Mouse (Mus musculus) MN1 (cell line): ENCODE measurements around the gene Axin1.
"Not testable (repeated sequence)": the region's sequence is repeated elsewhere in the genome, so short reads cannot be mapped to it uniquely, and the experiment has no call there.

Experiments used
- DNase-seq: peaks from one replicate; pipeline ENCODE4 v3.0.0-alpha.2; 2016; ENCODE audit warnings: low spot score

The Axin1 gene

DNA sequence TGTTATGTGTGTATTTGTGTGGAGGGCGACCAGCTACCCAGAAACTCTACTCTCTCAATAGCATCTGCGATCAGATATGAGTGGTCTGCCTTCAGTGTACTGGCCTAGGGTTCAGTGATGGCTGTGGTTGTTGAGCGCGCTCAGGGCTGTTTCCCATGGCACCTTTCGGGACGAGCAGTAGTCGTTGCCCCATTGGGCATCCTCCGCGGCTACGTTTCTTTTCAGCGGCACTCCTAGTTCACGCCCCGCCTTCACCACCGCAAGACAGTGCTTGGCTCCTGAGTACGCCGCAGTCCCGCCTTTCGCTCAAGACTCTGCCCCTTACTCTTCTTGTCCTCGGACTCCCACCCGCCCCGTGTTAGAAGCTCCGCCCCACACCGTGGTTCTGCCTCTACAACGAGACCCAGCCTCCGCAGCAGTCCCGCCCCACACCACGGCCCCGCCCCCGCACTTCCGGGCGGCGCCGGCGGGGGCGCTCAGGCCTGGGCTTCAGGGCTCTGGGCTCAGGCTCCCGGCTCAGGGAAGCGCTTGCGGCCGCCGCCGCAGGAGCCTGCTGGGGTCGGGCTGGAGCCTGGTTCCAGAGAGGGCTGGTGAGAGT, at the start of gene Axin1:
Axin1 (plus strand) TSS at position 450 of the 598 bp plus-strand sequence.
- DNase-seq, result peak; percentile 98

DNA sequence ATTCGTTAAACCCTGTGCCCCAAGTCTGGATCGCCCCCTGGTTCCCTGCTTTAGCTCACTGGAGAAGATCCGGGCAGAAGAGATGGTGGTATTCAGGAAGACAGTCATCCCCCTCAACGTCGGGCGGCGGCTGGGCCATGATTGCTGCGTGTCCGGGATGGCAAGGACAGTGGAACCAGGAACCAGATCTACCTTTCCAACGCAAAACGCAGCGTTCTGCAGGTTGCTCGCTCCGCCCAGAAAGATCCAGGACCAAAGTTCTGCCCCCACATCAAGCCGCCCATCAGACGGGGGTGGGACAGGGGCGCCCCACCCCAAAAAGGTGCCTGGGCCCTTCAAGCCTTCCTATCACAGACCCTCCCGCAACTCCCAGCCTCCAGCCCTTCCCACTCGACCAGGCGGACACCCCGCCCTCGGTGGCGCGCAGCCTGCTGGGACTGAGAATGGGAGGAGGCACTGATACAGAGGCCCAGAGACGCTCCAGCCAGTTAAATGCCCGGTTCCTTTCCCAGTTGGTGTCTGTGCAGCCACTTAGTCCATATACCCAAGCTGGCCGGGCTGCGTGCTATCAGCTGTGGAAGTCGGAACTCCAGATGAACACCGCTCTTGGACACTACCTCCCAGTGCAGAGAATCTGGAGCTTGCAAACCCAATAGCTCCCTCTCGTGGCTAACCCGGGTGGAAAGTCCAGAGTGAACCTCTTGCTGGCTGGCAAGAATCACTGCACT, 48.4 kb upstream of the Axin1 start, which contains the start of gene Decr2:
Decr2 (minus strand) TSS at position 433 of the 728 bp plus-strand sequence.
- peak; percentile 93 for DNase-seq

DNA sequence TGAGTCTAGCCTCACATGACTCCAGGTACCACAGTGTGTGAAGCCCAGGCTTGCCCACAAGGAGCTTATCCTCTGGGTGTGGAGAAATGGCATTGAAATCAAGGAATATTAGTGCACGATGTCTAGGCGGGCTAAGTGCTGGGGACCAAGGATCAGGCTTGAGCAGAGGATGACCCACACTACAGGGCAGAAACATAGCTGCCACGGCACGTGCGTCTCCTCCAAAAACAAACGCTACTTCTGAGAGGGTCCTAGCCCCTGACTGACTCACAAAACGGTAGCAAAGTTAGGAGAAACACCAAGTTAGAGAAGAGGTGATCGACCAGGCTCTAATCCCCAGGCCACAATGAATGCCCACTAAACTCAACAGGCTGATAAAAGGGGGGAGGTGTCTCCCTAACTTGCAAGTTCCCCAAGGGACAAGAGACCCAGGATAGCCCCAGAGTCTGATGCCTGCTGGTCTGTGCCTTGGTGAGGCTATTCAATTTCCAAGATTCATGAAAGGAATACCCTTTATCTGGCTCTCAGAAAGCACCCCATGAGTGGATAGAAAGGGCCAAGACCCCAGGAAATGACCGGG, 43.9 kb upstream of the Axin1 start:
- DNase-seq, result no peak

DNA sequence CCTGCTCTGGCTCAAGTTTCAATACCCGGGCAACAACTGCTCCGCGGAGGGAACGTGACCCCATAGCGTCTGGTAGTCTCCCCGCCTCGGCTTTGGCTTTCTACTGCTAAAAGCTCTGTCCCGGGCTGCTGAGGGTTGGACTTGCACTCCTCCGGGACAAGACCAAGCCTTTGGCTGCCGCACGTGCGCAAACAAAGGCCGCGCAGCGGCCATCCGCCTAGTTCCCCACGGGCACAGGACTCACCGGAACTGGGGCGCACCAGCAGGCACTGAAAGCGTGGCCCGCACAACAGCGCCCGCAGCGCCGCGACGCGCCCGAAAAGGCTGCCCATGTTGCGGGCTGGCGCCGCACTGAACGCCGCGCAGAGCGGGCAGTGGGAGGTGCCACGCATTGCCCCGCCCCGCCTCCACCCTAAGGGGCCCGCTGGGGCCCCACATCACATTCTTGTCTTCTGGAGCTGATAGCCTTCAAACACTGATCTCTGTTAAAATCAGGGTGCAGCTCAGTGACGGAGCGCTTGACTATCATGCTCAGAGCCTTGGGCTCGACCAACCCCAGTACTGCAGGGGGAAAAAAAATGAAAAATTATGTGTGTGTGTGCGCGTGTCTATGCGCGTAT, 43.3 kb upstream of the Axin1 start, which contains the start of gene Nme4:
Nme4 (minus strand) TSS at position 482 of the 620 bp plus-strand sequence.
- DNase-seq, result peak; percentile 49

DNA sequence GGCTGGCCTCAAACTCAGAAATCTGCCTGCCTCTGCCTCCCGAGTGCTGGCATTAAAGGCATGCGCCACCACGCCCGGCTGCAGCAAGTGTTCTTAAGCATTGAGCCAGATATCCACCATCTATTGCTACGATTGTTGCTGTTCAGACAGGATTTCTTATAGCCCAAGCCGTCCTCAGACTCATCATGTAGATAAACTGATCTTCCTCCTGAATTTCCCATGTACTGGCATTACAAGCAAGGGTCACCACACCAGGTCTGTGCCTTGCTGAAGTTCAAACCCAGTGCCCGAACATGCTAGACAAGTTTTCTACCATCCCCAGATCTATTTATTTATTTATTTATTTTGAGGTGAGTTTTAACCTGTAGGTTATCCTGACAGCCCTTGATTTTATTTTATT, 40.0 kb upstream of the Axin1 start:
- no peak for DNase-seq

DNA sequence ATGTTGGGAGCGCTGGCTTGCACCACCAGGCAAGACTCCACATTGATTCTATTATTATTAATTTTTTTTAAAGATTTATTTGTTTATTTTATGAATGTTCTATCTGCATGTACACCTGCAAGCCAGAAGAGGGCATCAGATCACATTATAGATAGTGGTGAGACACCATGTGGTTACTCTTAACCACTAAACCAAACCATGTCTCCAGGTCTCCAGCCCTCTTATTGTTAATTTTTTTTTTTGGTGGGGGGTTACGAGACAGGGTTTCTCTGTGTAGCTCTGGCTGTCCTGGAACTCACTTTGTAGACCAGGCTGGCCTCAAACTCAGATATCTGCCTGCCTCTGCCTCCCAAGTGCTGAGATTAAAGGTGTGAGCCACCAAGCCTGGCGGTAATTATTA, 39.2 kb upstream of the Axin1 start:
- DNase-seq, result peak; percentile 29

DNA sequence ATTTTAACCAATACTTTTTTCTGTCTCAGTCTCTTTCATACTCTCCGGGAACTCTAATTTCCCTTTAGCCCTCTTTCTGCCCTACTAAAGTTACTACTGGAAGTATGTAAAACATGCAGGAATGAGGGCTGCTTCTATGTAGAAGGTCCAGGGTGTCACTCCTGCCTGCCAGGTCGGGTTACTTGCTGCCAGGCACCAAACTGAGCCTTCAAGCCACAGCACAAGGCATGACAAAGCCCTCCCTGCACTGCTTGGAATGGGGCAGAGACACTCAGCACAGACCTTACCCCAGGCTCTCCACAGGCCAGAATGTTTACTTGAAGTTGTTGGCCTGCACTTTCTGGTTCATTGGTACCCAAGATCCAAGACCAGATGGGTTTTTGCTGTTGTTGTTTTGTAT, 38.3 kb upstream of the Axin1 start:
- DNase-seq, result no peak

DNA sequence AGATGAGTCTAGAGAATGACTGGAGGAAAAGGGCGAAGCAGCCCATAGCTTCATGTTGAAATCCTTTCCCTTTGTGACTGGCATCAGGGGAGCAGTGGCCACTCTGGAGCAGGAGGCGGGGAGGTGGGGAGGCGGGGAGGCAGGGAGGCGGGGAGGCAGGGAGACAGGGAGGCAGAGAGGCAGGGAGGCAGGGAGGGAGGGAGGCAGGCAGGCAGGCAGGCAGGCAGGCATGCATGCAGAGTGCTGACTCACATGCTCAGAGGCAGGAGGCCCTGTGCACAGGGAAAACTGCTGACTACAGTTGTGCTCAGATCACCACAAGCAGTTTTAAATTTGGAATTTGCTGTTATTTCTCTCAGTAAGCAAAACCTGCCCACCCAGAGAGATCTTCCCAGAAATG, 37.0 kb upstream of the Axin1 start:
- DNase-seq, result peak; percentile 33

DNA sequence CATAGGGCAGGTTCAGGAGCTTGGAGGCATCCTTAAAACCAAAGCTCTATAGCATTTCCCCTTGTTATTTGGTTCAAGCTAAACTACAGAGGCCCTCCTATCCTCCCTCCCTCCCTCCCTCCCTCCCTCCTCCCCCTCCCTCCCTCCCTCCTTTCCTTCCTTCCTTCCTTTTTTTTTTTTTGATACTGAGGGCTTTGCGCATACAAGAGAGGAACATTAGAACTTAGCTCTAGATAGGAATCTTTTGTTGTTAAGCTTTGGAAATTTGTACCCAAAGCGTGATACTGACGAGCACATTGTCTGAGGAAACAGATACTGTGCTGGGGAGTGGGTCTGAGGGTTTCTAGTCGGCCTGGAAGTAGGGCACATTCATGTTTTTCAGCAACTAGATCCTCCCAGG, 32.9 kb upstream of the Axin1 start:
- DNase-seq, result no peak

DNA sequence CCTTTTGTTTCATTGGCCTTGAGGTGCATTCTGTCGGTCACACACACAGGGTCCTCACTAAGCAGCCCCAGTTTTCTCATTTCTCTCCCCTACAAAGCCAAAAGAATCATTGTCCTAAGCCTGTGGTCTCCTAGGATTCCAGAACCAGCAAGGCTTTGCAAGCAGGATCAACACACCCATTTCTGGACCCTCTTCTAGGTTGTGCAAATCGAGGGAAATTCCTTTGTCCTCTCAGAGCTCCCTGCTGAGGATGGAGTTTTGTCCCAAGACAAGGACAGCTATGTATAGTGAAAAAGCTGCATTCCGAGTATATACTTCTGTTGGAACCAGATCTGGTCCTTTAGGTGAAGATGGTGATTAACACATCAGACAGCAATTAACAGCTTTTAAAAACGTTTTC, 28.3 kb upstream of the Axin1 start:
- no peak for DNase-seq

DNA sequence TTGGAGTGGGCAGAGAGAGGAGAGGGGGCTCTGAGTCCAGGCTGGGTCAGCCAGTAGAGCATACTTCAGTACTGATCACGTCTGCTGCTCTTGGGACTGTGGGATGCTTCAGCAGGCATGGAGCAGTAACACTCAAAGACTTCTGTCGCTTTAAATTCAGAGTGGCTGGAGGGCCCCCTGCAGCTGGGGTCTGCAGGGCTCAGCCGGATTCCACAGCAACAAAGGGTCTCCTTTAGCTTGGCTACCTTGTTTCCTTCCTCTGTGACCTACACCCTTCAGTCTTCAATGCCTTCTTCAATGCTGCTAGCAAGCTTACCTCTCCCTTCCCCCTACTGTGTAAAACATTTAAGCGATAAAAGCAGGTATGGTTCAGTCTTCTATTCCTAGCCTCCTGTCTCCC, 27.5 kb upstream of the Axin1 start:
- no peak for DNase-seq

DNA sequence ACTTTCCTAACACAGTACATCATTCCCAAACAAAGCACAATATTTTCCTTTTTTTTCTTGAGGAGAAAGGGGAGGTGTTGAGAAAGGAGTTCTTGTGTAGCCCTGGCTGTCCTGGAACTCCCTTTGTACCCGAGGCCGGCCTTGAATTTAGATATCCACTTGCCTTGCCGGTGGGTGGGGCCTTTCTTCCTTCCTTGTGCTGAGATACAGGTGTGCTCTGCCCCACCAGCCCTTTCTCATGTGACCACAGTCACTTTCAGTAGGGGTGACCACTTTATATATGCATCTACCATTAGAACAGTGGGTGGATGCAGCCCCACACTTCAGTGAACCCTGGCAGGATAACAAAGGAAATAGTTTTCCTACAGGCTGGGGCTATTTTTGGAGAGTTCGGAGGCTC, 26.8 kb upstream of the Axin1 start:
- DNase-seq, result no peak

DNA sequence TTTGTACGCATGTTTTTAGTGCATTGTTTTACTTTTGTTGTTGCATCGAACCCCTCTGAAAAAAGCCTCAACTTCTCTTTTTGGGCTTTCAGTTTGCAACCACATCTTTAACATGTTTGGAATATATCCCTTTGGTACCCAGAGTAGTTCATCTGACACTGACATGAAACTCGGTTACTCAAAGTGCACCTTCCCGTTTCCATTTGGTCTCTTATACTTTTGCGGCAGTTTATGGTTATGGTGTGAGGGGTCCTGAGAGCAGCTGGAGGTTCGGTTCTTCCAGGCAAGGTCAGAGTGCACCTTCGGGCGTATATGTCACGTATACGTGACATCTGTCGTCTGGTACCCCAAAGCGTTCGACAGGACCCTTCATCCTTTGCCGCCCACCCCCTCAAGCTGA, 25.7 kb upstream of the Axin1 start:
- no peak for DNase-seq

DNA sequence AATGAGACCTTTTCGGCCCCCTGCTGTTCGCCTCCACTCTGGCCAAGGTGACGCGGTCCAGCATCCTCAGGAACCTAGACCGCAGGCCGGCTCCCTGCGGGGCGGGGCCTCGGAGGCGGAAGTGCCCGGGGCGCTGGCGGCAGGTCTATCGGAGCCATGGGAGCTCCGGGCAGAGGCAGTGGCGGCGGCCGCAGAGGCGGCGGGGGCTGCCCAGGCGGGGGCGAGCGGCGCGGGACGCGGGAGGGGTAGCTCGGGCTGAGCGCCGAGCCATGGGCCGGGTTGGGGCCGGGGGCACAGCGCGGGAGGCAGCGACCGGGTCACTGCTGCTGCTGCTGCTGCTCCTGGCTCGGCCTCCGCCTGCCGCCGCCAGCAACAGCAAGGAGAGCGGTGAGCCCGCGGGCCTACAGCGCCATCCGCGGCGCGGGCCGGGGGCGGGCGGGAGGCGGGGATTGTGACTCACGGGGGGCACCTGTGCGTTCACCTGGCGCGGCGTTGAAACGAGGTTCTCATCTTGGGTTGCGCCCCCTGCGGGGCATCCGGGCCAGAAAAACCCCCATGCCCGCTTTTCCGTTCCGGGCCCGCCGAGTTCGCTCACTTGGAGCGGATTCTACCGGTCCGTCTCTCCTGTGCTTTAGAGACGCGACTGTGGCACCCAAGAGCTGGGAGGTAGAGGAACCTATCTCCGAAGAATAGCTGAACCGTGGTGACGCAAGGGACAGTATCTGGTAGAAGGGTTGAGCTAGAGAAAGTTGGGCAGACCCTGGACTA, 25.1 kb upstream of the Axin1 start, which contains the start of gene Tmem8:
Tmem8 (plus strand) TSS at position 119 of the 768 bp plus-strand sequence.
- DNase-seq, result peak; percentile 73

DNA sequence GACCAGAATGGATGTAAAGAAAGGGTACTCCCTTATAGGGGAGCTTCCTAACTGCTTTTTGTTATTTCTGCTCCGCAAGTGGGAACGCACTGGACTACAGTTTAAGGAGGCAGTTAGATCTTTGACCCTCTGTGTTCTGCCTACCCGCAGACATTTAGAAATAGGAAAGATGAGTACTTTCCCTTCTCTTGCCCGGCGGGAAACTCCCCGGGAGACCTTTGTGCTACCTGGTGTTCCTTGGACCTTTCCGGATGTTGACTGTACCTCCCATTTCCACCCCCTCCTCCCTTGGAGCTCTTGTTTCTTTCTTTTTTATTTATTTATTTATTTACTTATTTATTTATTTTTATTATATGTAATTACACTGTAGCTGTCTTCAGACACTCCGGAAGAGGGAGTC, 24.4 kb upstream of the Axin1 start:
- no peak for DNase-seq

DNA sequence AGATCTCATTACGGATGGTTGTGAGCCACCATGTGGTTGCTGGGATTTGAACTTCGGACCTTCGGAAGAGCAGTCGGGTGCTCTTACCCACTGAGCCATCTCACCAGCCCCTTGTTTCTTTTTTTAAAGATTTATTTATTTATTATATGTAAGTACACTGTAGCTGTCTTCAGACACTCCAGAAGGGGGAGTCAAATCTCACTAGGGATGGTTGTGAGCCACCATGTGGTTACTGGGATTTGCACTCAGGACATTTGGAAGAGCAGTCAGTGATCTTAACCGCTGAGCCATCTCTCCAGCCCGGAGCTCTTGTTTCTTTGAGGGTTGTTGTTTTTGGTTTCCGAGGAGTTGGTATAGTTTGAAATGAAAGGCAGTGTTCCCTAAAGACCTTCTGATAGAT, 24.0 kb upstream of the Axin1 start:
- not testable (repeated sequence) for DNase-seq

DNA sequence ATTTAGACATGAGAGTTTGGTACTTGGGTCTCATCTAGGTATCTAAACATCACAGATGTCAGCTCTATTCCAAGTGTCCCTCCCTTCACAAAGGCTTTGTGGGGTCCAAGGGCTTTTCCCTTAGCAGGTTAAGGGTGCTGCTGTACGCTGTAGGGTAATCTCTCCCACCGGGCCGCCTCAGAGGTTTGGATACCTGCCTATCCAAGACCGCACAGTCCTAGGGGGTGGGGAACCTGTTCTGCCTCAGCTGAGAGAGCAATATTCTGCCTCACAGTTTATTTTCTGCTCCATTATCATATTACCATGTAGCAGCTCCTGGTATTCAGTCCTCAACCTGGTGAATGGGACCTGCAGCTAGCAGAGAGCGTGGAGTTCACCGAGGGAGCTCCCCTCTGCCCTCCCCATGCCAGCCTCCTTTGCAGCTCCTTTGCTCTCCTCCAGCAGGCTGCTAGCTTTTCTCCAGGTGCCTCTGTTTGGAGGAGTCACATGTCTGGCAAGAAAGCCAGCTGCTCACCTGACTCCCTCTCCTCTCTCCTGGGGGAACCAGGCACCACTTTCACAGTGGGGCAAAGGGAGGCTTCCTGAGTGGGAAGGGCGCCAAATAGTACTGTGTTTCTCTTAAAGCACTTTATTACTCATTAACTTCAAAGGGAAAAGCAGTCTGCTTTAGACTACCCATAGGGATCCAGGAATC, 23.1 kb upstream of the Axin1 start:
- no peak for DNase-seq

DNA sequence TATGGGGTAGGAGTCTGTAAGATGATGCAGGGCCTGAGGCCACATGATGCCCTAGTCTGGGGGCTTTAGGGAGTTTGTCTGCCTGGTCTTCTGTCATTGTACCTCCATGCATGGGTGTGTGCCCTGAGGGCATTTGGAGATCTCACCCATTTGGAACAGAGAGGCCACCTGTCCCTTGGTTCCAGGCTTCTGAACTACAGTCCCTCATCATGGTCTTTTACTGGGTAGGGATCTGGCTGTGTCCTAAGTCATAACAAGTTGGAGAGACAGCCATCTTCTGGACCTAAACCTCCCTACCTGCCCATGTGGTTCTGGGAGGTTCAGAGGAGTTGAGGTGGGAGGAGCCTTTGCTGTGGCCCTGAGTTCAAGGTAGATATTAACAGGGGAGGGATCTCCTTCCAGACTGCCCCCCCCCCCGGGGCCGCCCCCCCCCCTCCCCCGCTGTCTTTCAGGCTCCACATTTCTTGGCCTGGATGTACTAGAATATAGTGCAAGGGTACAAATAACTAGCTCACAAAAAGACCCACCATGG, 22.5 kb upstream of the Axin1 start:
- DNase-seq, result no peak

DNA sequence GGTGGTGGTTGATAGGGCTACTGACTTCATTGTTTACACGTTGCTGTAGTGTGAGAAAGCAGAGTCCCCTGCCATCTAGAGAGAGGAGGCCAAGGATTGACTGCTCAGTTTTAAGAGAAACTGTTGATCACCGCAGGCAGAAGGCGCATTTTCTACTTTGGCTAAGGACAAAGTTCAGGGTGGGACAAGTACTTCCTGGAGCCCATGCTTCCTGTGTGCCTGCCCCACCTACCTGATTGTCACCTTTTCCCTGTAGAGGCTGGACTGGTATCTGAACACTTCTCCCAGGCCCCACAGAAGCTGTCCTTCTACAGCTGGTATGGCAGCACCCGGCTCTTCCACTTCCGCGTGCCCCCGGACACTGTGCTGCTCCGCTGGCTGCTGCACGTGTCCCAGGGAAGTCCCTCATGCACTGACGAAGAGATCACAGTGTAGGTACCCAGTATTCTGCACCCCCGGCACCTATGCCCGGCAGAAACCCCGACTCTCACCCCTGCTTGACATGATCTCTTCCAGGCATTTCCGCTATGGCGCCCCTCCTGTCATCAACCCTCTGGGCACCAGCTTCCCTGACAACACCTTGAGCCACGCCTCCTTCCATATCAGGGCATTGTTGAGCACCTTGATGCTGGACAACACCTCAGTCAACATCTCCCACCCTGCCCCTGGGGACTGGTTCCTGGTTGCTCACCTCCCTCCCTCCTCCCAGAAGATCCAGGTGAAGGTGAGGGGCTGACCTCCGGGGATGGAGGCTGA, 21.8 kb upstream of the Axin1 start:
- DNase-seq, result no peak
